Mouse (Mus musculus) limb, embryonic 12.5 days (tissue): ENCODE results near the gene Krt26. TPM values are rescaled to one million over a fixed set of nuclear protein-coding genes. Genes with fewer than 3 reads are reported as not detected.
A peak's percentile ranks its signal among the peaks of the same experiment; 100 is the strongest.

Experiments used
- ATAC-seq: fragments of 200-750 bp; cut with Nextera tagmentation; 2 replicates; pipeline ENCODE4 v1.8.0; 2017; ENCODE audit warnings: low read depth, moderate TSS enrichment; ENCODE audit not compliant: insufficient number of reproducible peaks, insufficient read depth, low FRiP score, low TSS enrichment
- H3K27ac ChIP-seq: fragments of 300-500 bp; sonication (generic); 2 replicates; pipeline ENCODE4 v1.5.1; 2016; ENCODE audit warnings: mild to moderate bottlenecking, moderate library complexity
- H3K27me3 ChIP-seq: fragments of 300-500 bp; sonication (generic); 2 replicates; pipeline ENCODE4 v1.6.1; 2016; ENCODE audit warnings: mild to moderate bottlenecking, moderate library complexity
- H3K36me3 ChIP-seq: fragments of 300-500 bp; sonication (generic); 2 replicates; pipeline ENCODE4 v1.6.1; 2016; ENCODE audit warnings: mild to moderate bottlenecking, moderate library complexity
- H3K4me1 ChIP-seq: fragments of 300-500 bp; sonication (generic); replicated peaks from 2 replicates; pipeline ENCODE4 v1.6.1; 2016
- H3K4me2 ChIP-seq: fragments of 300-500 bp; sonication (generic); 2 replicates; pipeline ENCODE4 v1.6.1; 2016; ENCODE audit warnings: mild to moderate bottlenecking, moderate library complexity
- H3K4me3 ChIP-seq: fragments of 300-500 bp; sonication (generic); replicated peaks from 2 replicates; pipeline ENCODE4 v1.5.1; 2016; ENCODE audit warnings: mild to moderate bottlenecking
- H3K9ac ChIP-seq: fragments of 300-500 bp; sonication (generic); replicated peaks from 2 replicates; pipeline ENCODE4 v1.6.1; 2016; ENCODE audit warnings: mild to moderate bottlenecking, moderate library complexity
- H3K9me3 ChIP-seq: fragments of 300-500 bp; sonication (generic); 2 replicates; pipeline ENCODE4 v1.6.1; 2016; ENCODE audit warnings: mild to moderate bottlenecking, moderate library complexity
- WGBS: fragments of 180-500 bp; shearing (Covaris S2); methylation state at CpG from one replicate; pipeline ENCODE4 v1.1.7; 2016; 5-methylcytosine and 5-hydroxymethylcytosine counted together
- polyA plus RNA-seq: library from polyadenylated mRNA; unstranded; fragments of >200 nt; fragmentation: Nextera tagmentation; extraction: Ambion mirVana; gene quantifications from 2 replicates; pipeline ENCODE4 v1.2.1, GENCODE M21; 2016

Gene Krt26
- not detected in 2 replicates for polyA plus RNA-seq

DNA sequence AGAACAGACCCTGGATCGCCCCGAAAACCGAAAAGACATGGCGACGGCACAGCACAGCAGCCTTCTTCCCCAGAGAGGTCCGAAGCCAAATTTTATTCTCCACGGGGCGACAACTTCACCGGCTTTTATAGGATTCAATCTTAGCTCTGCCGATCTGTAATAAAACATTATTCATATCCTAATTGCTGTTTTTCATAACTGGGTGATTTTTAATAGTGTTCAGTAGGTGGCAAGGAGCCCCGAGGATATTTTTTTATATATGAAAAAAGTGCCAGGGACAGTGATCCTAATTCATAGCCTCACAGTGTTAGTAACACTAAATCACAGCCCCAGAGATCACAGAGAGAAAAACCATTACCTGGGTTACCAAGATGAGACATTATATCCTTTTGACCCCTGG is at the start of gene Krt26:
Krt26 (minus strand) TSS at position 101 of the 400 bp plus-strand sequence.
- Histone ChIP-seq H3K4me1 (no peaks in the 10 kb centered on the region), H3K9ac (no peak within 1 kb of the TSS), H3K27ac (no peak within 1 kb of the TSS), H3K4me2 (no peak within 1 kb of the TSS), H3K36me3 (no peaks in the 10 kb centered on the region), H3K4me3 (no peak within 1 kb of the TSS), H3K9me3 (no peaks in the 10 kb centered on the region), H3K27me3 (no peaks in the 10 kb centered on the region)
- no peak for ATAC-seq
- WGBS = 86% methylated on average over 11 of the region's 11 CpGs

DNA sequence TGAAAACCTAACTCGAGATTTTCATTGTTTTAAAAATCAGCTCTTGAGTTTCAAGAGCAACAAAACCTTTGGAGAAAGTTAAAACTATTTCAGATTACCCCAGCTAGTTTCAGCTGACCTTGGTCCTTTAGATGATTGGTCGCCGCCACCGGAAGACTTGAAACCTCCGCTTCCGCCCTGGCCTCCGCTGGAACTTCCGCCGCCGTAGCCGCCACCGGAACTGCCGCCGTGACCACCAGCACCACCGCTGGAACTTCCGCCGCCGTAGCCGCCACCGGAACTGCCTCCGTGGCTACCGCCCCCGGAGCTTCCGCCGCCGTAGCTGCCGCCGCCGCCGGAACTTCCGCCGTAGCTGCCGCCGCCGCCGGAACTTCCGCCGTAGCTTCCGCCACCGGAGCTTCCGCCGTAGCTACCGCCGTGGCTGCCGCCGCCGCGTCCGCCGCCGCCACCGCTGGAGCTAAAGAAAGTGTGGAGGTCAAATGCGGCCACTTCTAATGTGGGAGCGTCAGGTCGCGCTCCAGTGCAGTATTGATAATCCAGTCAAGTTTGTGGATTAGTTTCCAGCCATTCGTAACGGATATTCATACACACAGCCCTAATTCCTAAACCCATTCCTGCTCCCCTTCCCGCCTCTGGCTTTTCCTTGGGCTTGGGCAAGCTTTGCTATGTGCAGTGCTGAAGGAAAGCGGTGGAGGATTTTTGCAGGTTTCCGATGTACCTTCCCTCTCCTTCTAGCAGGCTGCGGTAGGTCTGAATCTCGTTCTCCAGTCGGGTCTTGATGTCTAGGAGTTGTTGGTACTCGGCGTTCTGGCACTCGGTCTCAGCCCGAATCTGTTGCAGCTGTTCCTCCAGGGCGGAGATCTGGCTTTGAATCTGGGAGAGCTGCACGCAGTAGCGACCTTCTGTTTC is 48.3 kb upstream of the Krt26 start:
- Histone ChIP-seq H3K9ac (peak overlapping the region; percentile 74), H3K4me2 (peak overlapping the region; percentile 70), H3K4me3 (peak overlapping the region; percentile 59), H3K27ac (peak overlapping the region; percentile 99), H3K9me3 (no peaks in the 10 kb centered on the region), H3K36me3 (no peaks in the 10 kb centered on the region), H3K27me3 (peaks cover 13% of the 10 kb centered on the region; the same call in 1 of the 2 replicates), H3K4me1 (peaks cover 5% of the 10 kb centered on the region)
- ATAC-seq = peak; percentile 66
- WGBS = 2% methylated on average over 71 of the region's 71 CpGs

DNA sequence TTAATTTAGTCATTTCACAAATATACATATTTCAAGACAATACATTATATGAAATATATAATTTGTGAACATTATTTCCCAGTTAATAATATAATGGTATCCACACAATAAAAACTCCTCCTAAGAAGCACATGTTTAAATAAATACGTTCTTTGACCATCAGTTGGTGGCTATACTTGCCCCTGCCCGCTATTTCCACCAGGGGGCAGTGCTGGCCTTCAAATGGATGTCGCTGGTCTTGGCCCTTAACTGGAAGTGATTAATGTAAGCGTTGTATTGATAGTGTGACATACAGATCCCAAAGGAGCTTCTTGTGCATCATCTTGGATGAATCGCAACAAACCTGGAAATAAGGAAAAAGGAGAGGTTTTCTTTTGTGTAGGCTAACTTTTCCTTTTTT is 41.8 kb upstream of the Krt26 start:
- H3K9ac ChIP-seq = no peak overlapping the region
- H3K9me3 ChIP-seq = no peaks in the 10 kb centered on the region
- H3K27me3 ChIP-seq = peaks cover 13% of the 10 kb centered on the region; the same call in 1 of the 2 replicates
- H3K4me3 ChIP-seq = no peak overlapping the region
- H3K27ac ChIP-seq = no peak overlapping the region
- ATAC-seq = no peak
- 17% methylated on average over 5 of the region's 5 CpGs for WGBS
- no peaks in the 10 kb centered on the region for H3K4me1 ChIP-seq
- H3K4me2 ChIP-seq = no peak overlapping the region
- no peaks in the 10 kb centered on the region for H3K36me3 ChIP-seq

DNA sequence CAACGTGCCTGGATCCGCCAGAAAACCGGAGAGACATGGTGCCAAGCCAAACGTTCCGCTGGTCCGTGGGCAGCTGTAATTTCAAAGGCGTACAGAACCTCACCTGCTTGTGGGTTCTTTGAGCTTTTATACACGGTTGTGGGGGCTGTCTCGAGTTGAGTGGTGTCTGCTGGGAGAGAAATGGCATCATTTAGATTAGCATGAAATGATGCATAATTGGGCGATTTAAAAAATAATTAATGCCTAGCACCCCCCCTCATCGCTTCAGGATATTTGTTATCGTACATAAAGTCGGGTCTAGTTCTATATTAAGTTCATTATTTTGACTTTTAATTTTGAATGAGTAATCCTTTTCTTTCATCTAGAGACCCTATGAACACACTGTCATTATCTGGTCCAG is 37.0 kb upstream of the Krt26 start, which contains the start of gene Krt28:
Krt28 (minus strand) TSS at position 101 of the 400 bp plus-strand sequence.
- H3K27me3 ChIP-seq = no peaks in the 10 kb centered on the region; the same call in 1 of the 2 replicates
- no peaks in the 10 kb centered on the region for H3K4me1 ChIP-seq
- H3K9me3 ChIP-seq = no peaks in the 10 kb centered on the region
- H3K36me3 ChIP-seq = no peaks in the 10 kb centered on the region
- no peak within 1 kb of the TSS for H3K4me3 ChIP-seq
- WGBS = 81% methylated on average over 13 of the region's 13 CpGs
- no peak within 1 kb of the TSS for H3K4me2 ChIP-seq
- H3K27ac ChIP-seq = no peak within 1 kb of the TSS
- H3K9ac ChIP-seq = no peak within 1 kb of the TSS
- ATAC-seq = no peak

DNA sequence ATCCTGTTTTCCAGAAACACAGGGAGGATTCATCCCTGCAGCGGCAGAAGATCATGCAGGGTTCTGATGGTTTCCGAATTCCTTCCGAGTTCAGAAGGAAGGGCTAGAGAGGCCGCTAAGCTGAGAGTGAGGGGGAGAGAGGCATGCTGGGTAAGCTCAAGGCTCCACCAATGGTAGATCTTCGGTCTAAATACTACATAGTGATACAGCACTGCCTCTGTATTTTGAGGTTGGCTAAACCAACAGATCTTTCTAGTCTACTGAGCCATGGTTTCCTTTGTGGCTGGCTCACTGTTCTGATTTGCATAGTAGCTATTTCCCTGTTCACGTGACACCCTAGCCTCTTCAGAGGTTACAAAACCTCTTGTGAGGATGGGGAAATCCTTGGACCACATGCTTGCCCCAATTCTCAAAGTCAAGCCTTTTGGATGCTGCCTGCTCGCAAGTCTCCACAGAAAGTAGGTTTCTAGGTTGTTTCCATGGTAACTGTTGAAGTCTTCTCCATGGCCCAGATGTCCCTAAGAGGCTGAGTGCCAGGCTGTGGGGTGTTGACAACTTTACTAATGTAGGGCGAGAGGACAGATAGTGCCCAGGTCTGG is 32.2 kb upstream of the Krt26 start:
- WGBS = 85% methylated on average over 8 of the region's 8 CpGs
- H3K9me3 ChIP-seq = no peaks in the 10 kb centered on the region
- H3K4me1 ChIP-seq = no peaks in the 10 kb centered on the region
- H3K4me2 ChIP-seq = no peak overlapping the region
- H3K4me3 ChIP-seq = no peak overlapping the region
- H3K9ac ChIP-seq = no peak overlapping the region
- ATAC-seq = no peak
- no peak overlapping the region for H3K27ac ChIP-seq
- peaks cover 11% of the 10 kb centered on the region; the same call in 1 of the 2 replicates for H3K27me3 ChIP-seq
- no peaks in the 10 kb centered on the region for H3K36me3 ChIP-seq

DNA sequence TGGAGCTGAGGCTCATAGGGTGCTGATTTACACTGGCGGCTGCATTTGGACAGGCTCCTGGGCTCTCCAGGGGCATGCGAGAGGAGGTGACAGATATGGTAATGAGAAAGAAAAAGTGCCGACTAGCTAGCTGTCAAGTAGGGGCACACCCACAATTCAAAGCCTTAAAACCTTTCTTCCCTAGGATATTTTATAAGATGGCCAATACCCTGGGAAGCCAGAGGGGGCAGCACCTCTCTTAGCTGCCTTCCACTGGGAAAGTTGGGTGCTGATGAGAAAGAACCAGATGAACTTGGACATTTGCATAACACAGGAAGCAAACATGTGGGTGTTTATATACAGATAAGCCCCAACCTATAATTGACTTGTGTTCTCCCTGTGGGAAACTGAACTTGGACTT is 31.5 kb upstream of the Krt26 start:
- no peak overlapping the region for H3K4me3 ChIP-seq
- H3K9ac ChIP-seq = no peak overlapping the region
- H3K9me3 ChIP-seq = no peaks in the 10 kb centered on the region
- 15% methylated on average over 3 of the region's 3 CpGs for WGBS
- no peak overlapping the region for H3K27ac ChIP-seq
- H3K4me1 ChIP-seq = no peaks in the 10 kb centered on the region
- no peak overlapping the region for H3K4me2 ChIP-seq
- no peaks in the 10 kb centered on the region for H3K36me3 ChIP-seq
- peaks cover 11% of the 10 kb centered on the region; the same call in 1 of the 2 replicates for H3K27me3 ChIP-seq
- ATAC-seq = no peak

DNA sequence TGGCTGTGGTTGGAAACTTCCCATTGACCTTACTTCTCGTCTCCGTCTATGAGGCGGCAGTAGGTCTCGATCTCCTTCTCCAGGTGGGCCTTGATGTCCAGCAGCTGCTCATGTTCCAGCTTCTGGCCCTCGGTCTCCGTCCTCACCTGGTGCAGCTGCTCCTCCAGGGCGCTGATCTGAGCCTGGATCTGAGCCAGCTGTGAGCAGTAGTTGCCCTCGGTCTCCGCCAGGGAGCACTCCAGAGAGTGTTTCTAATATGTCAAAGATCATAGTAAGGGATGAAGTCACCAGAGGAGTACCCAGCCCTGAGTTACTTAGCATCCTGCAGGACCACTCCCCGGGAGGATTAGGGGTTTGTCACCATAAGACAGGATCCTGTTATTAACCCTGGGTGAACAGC is 29.0 kb upstream of the Krt26 start:
- Histone ChIP-seq H3K9me3 (no peaks in the 10 kb centered on the region), H3K27ac (no peak overlapping the region), H3K4me1 (no peaks in the 10 kb centered on the region), H3K36me3 (no peaks in the 10 kb centered on the region), H3K4me3 (no peak overlapping the region), H3K27me3 (peaks cover 11% of the 10 kb centered on the region; the same call in 1 of the 2 replicates), H3K4me2 (no peak overlapping the region), H3K9ac (no peak overlapping the region)
- no peak for ATAC-seq
- WGBS = 40% methylated on average over 10 of the region's 10 CpGs

DNA sequence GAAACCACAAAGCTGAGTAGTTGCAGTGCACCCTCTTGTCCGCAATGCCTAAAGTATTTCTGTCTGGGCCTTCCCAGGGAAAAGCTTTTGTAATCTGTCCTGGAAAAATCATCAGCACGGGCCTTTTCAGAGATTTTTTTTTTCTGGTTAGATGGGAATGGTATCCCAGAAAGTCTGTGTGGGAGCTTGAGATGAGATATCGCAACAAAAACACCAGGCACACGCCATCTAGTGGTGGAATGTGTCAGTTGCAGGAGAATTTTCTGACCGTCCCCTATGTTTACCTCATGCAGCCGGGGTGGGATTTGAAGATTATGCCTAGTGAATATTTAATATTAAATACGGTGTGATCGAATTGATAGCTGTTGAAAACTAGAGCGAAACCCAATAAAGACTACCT is 26.6 kb upstream of the Krt26 start:
- 0 out of 2 replicates have a peak, but pooled peaks cover 11% of the 10 kb centered on the region for H3K27me3 ChIP-seq
- no peak overlapping the region for H3K4me3 ChIP-seq
- H3K9me3 ChIP-seq = no peaks in the 10 kb centered on the region
- no peaks in the 10 kb centered on the region for H3K4me1 ChIP-seq
- ATAC-seq = no peak
- H3K27ac ChIP-seq = no peak overlapping the region
- no peak overlapping the region for H3K4me2 ChIP-seq
- WGBS = 24% methylated on average over 9 of the region's 9 CpGs
- H3K9ac ChIP-seq = no peak overlapping the region
- H3K36me3 ChIP-seq = no peaks in the 10 kb centered on the region

DNA sequence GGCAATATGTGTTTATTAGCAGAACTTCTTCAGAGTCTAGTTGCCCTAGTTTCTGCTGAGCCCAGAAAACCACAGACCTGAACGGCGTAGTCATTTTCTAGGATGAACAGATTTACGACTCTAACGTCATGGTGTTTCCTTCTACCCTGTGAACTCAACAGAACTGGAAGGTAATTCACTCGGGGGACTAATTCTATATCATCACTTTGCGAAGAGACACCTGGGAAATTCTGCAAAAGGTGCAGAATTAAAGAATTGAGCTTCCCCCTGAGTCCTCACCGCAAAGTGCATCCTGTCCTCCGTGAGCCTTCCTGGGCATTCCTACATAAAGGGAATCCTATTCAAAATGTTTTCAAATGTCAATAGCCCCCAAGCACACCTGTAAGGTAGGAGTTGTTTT is 23.7 kb upstream of the Krt26 start:
- Histone ChIP-seq H3K4me1 (no peaks in the 10 kb centered on the region), H3K27me3 (0 out of 2 replicates have a peak, but pooled peaks cover 3% of the 10 kb centered on the region), H3K9me3 (no peaks in the 10 kb centered on the region), H3K4me3 (no peak overlapping the region), H3K36me3 (no peaks in the 10 kb centered on the region), H3K9ac (no peak overlapping the region), H3K4me2 (no peak overlapping the region), H3K27ac (no peak overlapping the region)
- ATAC-seq = no peak
- WGBS = 80% methylated on average over 8 of the region's 8 CpGs

DNA sequence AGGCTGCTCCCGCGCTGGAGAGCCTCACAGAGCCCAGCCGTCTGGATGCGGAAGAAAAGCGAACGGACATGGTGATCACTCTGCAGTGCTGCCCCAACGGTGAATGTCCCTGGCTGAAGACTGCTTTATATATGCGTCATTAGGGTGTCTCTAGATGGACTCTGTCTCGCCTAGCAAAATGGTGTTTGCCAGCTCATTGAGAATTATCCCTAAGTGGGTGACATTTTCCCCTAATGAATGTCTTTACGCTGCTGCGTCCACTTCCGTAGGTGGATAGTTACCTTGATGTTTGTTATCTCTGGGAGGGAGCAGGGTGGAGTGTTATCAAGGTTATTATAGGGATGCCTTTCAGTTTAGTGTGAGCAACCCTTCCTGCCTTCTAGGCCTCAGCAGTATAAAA is 13.2 kb upstream of the Krt26 start, which contains the start of gene Krt27:
Krt27 (minus strand) TSS at position 101 of the 400 bp plus-strand sequence.
- WGBS = 73% methylated on average over 12 of the region's 12 CpGs
- ATAC-seq = no peak
- Histone ChIP-seq H3K27ac (no peak within 1 kb of the TSS), H3K9ac (no peak within 1 kb of the TSS), H3K9me3 (no peaks in the 10 kb centered on the region), H3K4me1 (no peaks in the 10 kb centered on the region), H3K4me3 (no peak within 1 kb of the TSS), H3K4me2 (no peak within 1 kb of the TSS), H3K36me3 (no peaks in the 10 kb centered on the region), H3K27me3 (no peaks in the 10 kb centered on the region)

DNA sequence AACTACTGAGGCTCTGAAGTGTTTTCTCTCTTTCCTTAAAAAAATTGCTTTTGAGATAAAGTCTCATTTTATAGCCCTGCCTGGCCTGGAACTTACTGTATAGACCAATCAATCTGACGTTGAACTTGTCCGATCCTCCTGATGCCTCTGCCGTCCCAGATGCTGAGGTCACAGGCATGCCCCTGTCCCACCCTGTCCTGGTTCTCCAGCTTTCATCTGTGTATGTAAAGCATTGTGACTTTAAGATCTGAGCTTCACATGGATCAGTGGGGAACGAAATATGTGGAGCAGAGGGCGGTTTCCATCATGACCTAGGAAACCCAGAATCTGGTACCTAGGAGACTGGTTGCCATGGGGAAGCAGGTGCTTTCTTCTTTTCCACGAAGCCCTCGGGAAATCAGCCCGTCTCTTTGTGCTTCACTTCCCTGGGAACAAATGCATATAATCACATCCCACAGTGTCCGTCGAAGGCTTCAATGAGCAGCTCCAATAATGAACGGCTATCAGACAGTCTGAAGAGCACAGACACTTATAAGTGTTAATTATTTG is 1.6 kb upstream of the Krt26 start:
- Histone ChIP-seq H3K27ac (no peak overlapping the region), H3K4me1 (no peaks in the 10 kb centered on the region), H3K36me3 (no peaks in the 10 kb centered on the region), H3K4me2 (no peak overlapping the region), H3K9ac (no peak overlapping the region), H3K9me3 (no peaks in the 10 kb centered on the region), H3K27me3 (no peaks in the 10 kb centered on the region), H3K4me3 (no peak overlapping the region)
- 84% methylated on average over 11 of the region's 11 CpGs for WGBS
- no peak for ATAC-seq
